Mouse (Mus musculus): ENCODE measurements at regions not wholly inside any gene's neighbourhood (a gene's known extent, or its start where the extent isn't known, plus 50 kb on each side); places are given as distances from the start of the nearest gene placed in this dataset.

GRCm38 (mm10) chr13:72875921-72876320 lies 247.3 kb downstream of the Irx2 start:
- Histone ChIP-seq H3K4me3 (no peak overlapping the region), H3K27ac (no peak overlapping the region)
- intact Hi-C loops (cut with DNase I) = no loop called here
- no peak for TF ChIP-seq CTCF (IDR thresholded peaks at IDR 0.05)
- no peak for DNase-seq (ENCODE audit: extremely low spot score in 1 of 2, low spot score in 2 of 2)

- no peak for TF ChIP-seq CTCF (IDR thresholded peaks at IDR 0.05)
Measured at GRCm38 (mm10) chr13:72894982-72895381, 266.4 kb downstream of the Irx2 start.

GRCm38 (mm10) chr13:72902576-72902975 lies 274.0 kb downstream of the Irx2 start:
- H3K4me3 ChIP-seq = no peak overlapping the region
- DNase-seq (ENCODE audit: extremely low spot score in 1 of 2, low spot score in 2 of 2) = no peak
- H3K27ac ChIP-seq = no peak overlapping the region
- TF ChIP-seq CTCF (IDR thresholded peaks at IDR 0.05) = no peak
- intact Hi-C loops (cut with DNase I) = no loop called here

More at GRCm38 (mm10) chr13:72894982-72895381, 266.4 kb downstream of the Irx2 start:
- Histone ChIP-seq H3K4me3 (no peak overlapping the region), H3K27ac (no peak overlapping the region)
- DNase-seq (ENCODE audit: extremely low spot score in 1 of 2, low spot score in 2 of 2) = no peak
- intact Hi-C loops (cut with DNase I) = no loop called here

- no peak for DNase-seq (ENCODE audit: extremely low spot score in 1 of 2, low spot score in 2 of 2)
- TF ChIP-seq CTCF (IDR thresholded peaks at IDR 0.05) = no peak
- H3K27ac ChIP-seq = no peak overlapping the region
- intact Hi-C loops (cut with DNase I) = no loop called here
- H3K4me3 ChIP-seq = no peak overlapping the region
Measured at GRCm38 (mm10) chr13:72918895-72919294, 290.3 kb downstream of the Irx2 start.

- no peak for TF ChIP-seq CTCF (IDR thresholded peaks at IDR 0.05)
- no peak for DNase-seq (ENCODE audit: extremely low spot score in 1 of 2, low spot score in 2 of 2)
- no peak overlapping the region for H3K4me3 ChIP-seq
- H3K27ac ChIP-seq = no peak overlapping the region
- intact Hi-C loops (cut with DNase I) = no loop called here
Measured at GRCm38 (mm10) chr13:72920368-72920767, 291.7 kb downstream of the Irx2 start.

- H3K27ac ChIP-seq = no peak overlapping the region
- intact Hi-C loops (cut with DNase I) = no loop called here
- DNase-seq (ENCODE audit: extremely low spot score in 1 of 2, low spot score in 2 of 2) = no peak
- H3K4me3 ChIP-seq = no peak overlapping the region
- TF ChIP-seq CTCF (IDR thresholded peaks at IDR 0.05) = no peak
Measured at GRCm38 (mm10) chr13:72924560-72925135, 296.0 kb downstream of the Irx2 start.

- DNase-seq (ENCODE audit: extremely low spot score in 1 of 2, low spot score in 2 of 2) = no peak
- TF ChIP-seq CTCF (IDR thresholded peaks at IDR 0.05) = no peak
- no peak overlapping the region for H3K27ac ChIP-seq
- no peak overlapping the region for H3K4me3 ChIP-seq
- intact Hi-C loops (cut with DNase I) = no loop called here
Measured at GRCm38 (mm10) chr13:72937246-72937645, 308.6 kb downstream of the Irx2 start.

- Histone ChIP-seq H3K27ac (no peak overlapping the region), H3K4me3 (no peak overlapping the region)
- intact Hi-C loops (cut with DNase I) = no loop called here
- DNase-seq (ENCODE audit: extremely low spot score in 1 of 2, low spot score in 2 of 2) = no peak
- TF ChIP-seq CTCF (IDR thresholded peaks at IDR 0.05) = no peak
Measured at GRCm38 (mm10) chr13:72938156-72938874, 309.7 kb downstream of the Irx2 start.

- Histone ChIP-seq H3K27ac (no peak overlapping the region), H3K4me3 (no peak overlapping the region)
- no peak for TF ChIP-seq CTCF (IDR thresholded peaks at IDR 0.05)
- no peak for DNase-seq (ENCODE audit: extremely low spot score in 1 of 2, low spot score in 2 of 2)
- intact Hi-C loops (cut with DNase I) = no loop called here
Measured at GRCm38 (mm10) chr13:72947374-72948165, 312.7 kb upstream of the Irx4 start.

GRCm38 (mm10) chr13:72958616-72959518 lies 301.4 kb upstream of the Irx4 start:
- no peak for TF ChIP-seq CTCF (IDR thresholded peaks at IDR 0.05)
- no peak overlapping the region for H3K27ac ChIP-seq
- intact Hi-C loops (cut with DNase I) = no loop called here

GRCm38 (mm10) chr13:72961291-72961690 lies 299.0 kb upstream of the Irx4 start:
- no peak for TF ChIP-seq CTCF (IDR thresholded peaks at IDR 0.05)
- H3K27ac ChIP-seq = no peak overlapping the region

More at GRCm38 (mm10) chr13:72958616-72959518, 301.4 kb upstream of the Irx4 start:
- H3K4me3 ChIP-seq = no peak overlapping the region
- no peak for DNase-seq (ENCODE audit: extremely low spot score in 1 of 2, low spot score in 2 of 2)

More at GRCm38 (mm10) chr13:72961291-72961690, 299.0 kb upstream of the Irx4 start:
- no peak overlapping the region for H3K4me3 ChIP-seq
- intact Hi-C loops (cut with DNase I) = no loop called here
- DNase-seq (ENCODE audit: extremely low spot score in 1 of 2, low spot score in 2 of 2) = no peak
